ENCODE assay signal across 11 mouse cellular contexts in genomic region chr1:80224839-80225412, GRCm38 (mm10). TPM values are rescaled to one million over a fixed set of nuclear protein-coding genes. Genes with fewer than 3 reads are reported as not detected.
A peak's percentile ranks its signal among the peaks of the same experiment; 100 is the strongest.
DNase-seq lines count a peak whose midpoint lies in the region; ATAC-seq and TF ChIP-seq lines count a peak whose summit lies in the region.
"Had no signal": no experiment of that assay in that cellular context is flagged by ENCODE, and none has a peak within 500 bp of the region (broad histone marks: within the 10 kb centered on the region; RNA-seq: fewer than 3 reads in every experiment).

No protein-coding gene starts in this region.

- no peak overlapping the region for H3K9ac ChIP-seq in forebrain, postnatal 0 days
- no peak overlapping the region for H3K9ac ChIP-seq in forebrain, embryonic 16.5 days (replicated peaks; ENCODE audit: low read depth, low read length)
- H3K9ac ChIP-seq: limb, embryonic 15.5 days had no signal

- TF ChIP-seq CTCF in forebrain, postnatal 0 days (IDR thresholded peaks at IDR 0.05; ENCODE audit: low read depth), result no peak
- TF ChIP-seq CTCF in brain, embryonic 14.5 days (IDR thresholded peaks at IDR 0.05; ENCODE audit: borderline replicate concordance, extremely low read depth, insufficient read depth, insufficient read length), result no peak

- H3K4me3 ChIP-seq in forebrain, postnatal 0 days (ENCODE audit: low read depth, low read length), result no peak overlapping the region
- H3K4me3 ChIP-seq in forebrain, embryonic 16.5 days (replicated peaks; ENCODE audit: low read length), result no peak overlapping the region
- H3K4me3 ChIP-seq: limb, embryonic 15.5 days had no signal

- ATAC-seq in forebrain, postnatal 0 days, result peak; percentile 77
- no peak for ATAC-seq in forebrain, embryonic 16.5 days
- ATAC-seq in erythroid progenitor cell, adult 5-6 weeks (replicated peaks; ENCODE audit: low FRiP score, poor library complexity, severe bottlenecking), result no peak
- ATAC-seq: intestine, embryonic 16.5 days had no signal

- TF ChIP-seq POLR2A in brain, embryonic 14.5 days (IDR thresholded peaks at IDR 0.05; ENCODE audit: borderline replicate concordance, extremely low read depth, insufficient read depth, insufficient read length, poor library complexity, severe bottlenecking), result no peak

- no peaks in the 10 kb centered on the region for H3K36me3 ChIP-seq in forebrain, postnatal 0 days (ENCODE audit: insufficient read depth)
- H3K36me3 ChIP-seq in forebrain, embryonic 16.5 days (ENCODE audit: control insufficient read depth, insufficient read depth), result no peaks in the 10 kb centered on the region
- H3K36me3 ChIP-seq: limb, embryonic 15.5 days had no signal

- no peak overlapping the region for H3K27ac ChIP-seq in forebrain, postnatal 0 days (ENCODE audit: low read depth, low read length)
- no peak overlapping the region for H3K27ac ChIP-seq in forebrain, embryonic 16.5 days (ENCODE audit: low read length)
- H3K27ac ChIP-seq: limb, embryonic 15.5 days had no signal

- DNase-seq in forebrain, postnatal 0 days, result peak; percentile 15
- peak; percentile 1 for DNase-seq in layer of hippocampus, adult 9-10 months (ENCODE audit: low spot score)
- DNase-seq in layer of hippocampus, adult 11-12 months (ENCODE audit: low spot score), result no peak
- peak; percentile 59 for DNase-seq in brain, embryonic 14.5 days (ENCODE audit: low read depth)
- DNase-seq in retina, embryonic 14.5 days (ENCODE audit: low spot score), result peak; percentile 42
- no peak for DNase-seq in testis, postnatal 14 days (ENCODE audit: low spot score)

- WGBS in forebrain, postnatal 0 days, result 17% methylated on average over 3 of the region's 3 CpGs
- 27% methylated on average over 3 of the region's 3 CpGs for WGBS in forebrain, embryonic 16.5 days

- no peak overlapping the region for H3K4me2 ChIP-seq in forebrain, postnatal 0 days (ENCODE audit: low read depth)
- H3K4me2 ChIP-seq in forebrain, embryonic 16.5 days (ENCODE audit: low read length), result no peak overlapping the region
- H3K4me2 ChIP-seq: limb, embryonic 15.5 days had no signal

- H3K4me1 ChIP-seq in forebrain, postnatal 0 days (ENCODE audit: insufficient read depth), result no peaks in the 10 kb centered on the region
- H3K4me1 ChIP-seq in forebrain, embryonic 16.5 days (replicated peaks; ENCODE audit: control insufficient read depth, insufficient read depth, low read length), result peaks cover 3% of the 10 kb centered on the region; the same call in 1 of the 2 replicates

- no peaks in the 10 kb centered on the region for H3K27me3 ChIP-seq in forebrain, postnatal 0 days (ENCODE audit: insufficient read depth, low read length)
- H3K27me3 ChIP-seq in forebrain, embryonic 16.5 days (replicated peaks; ENCODE audit: control insufficient read depth, insufficient read depth, low read length), result no peaks in the 10 kb centered on the region
- H3K27me3 ChIP-seq: limb, embryonic 15.5 days had no signal

- H3K9me3 ChIP-seq in forebrain, postnatal 0 days (ENCODE audit: low read length), result no peaks in the 10 kb centered on the region
- no peaks in the 10 kb centered on the region for H3K9me3 ChIP-seq in forebrain, embryonic 16.5 days (ENCODE audit: control insufficient read depth, low read length)
- H3K9me3 ChIP-seq: limb, embryonic 15.5 days had no signal

RNA-seq across cellular contexts. Expression of gene Fam124b, which starts 6.7 kb away (rescaled TPM):
- total RNA-seq in forebrain, postnatal 0 days (2014; rRNA removed), result 0.24 and 0.77 TPM in 2 replicates
- 0.14 and 0.31 TPM in 2 replicates for polyA plus RNA-seq in forebrain, postnatal 0 days (2015; fragmentation: Nextera tagmentation; extraction: Ambion mirVana)
- polyA plus RNA-seq in forebrain, embryonic 16.5 days (2015; fragmentation: Nextera tagmentation; extraction: Ambion mirVana), result 0.52 and 0.63 TPM in 2 replicates
- 0.26 and 0.55 TPM in 2 replicates for polyA plus RNA-seq in brain, embryonic 14.5 days (2012; rRNA removed)
- not detected in 2 replicates for total RNA-seq in erythroid progenitor cell, adult 5-6 weeks (2015; ENCODE audit: low replicate concordance)
- total RNA-seq in erythroid progenitor cell, adult 5-6 weeks (2017; ENCODE audit: low replicate concordance), result not detected in 2 replicates
- total RNA-seq: megakaryocyte-erythroid progenitor cell, adult 5-6 weeks had no signal

Comparison
In these comparisons a context has a peak if more than half of its experiments do, and no peak if none do; other contexts are left out.
1. DNase-seq: peak in forebrain, postnatal 0 days (single experiment), layer of hippocampus, adult 9-10 months (single experiment), brain, embryonic 14.5 days (single experiment) and retina, embryonic 14.5 days (single experiment); none in layer of hippocampus, adult 11-12 months (single experiment) and testis, postnatal 14 days (single experiment).